Mouse (Mus musculus) heart, embryonic 16.5 days (tissue): ENCODE measurements around the gene B020004J07Rik. TPM values are rescaled to one million over a fixed set of nuclear protein-coding genes. Genes with fewer than 3 reads are reported as not detected.

Source experiments
- polyA plus RNA-seq: library from polyadenylated mRNA; unstranded; fragments of >200 nt; fragmentation: Nextera tagmentation; extraction: Ambion mirVana; gene quantifications from 2 replicates; pipeline ENCODE4 v1.2.1, GENCODE M21; 2015

Gene B020004J07Rik
- polyA plus RNA-seq, 1 experiment from 2014 or later: not detected

Other genes starting within 250 kb of the B020004J07Rik start
- 79.0 and 80.8 TPM in 2 replicates for gene Leprot, start 196.3 kb downstream of the B020004J07Rik start, polyA plus RNA-seq
- 1.9 and 2.2 TPM in 2 replicates for gene Lepr, start 126.6 kb downstream of the B020004J07Rik start, polyA plus RNA-seq
- not detected in 2 replicates for gene C130073F10Rik, start 49.8 kb upstream of the B020004J07Rik start, polyA plus RNA-seq
- gene Gm12800, start 65.1 kb upstream of the B020004J07Rik start, polyA plus RNA-seq: not detected in 2 replicates
- not detected in 2 replicates for gene Gm12794, start 96.4 kb upstream of the B020004J07Rik start, polyA plus RNA-seq
- not detected in 2 replicates for gene Gm12790, start 137.0 kb upstream of the B020004J07Rik start, polyA plus RNA-seq
- not detected in 2 replicates for gene Gm12789, start 142.6 kb upstream of the B020004J07Rik start, polyA plus RNA-seq
- gene Pde4b, start 243.5 kb upstream of the B020004J07Rik start, polyA plus RNA-seq: 28.4 and 29.4 TPM in 2 replicates